Mouse (Mus musculus) G1E (cell line): ENCODE data around the gene Pip4k2b.

ENCODE experiments used
- CTCF ChIP-seq: IDR thresholded peaks from 2 replicates; pipeline ENCODE4 v1.5.1; 2012; ENCODE audit warnings: low read depth, low read length, inconsistent platforms, mixed read lengths
- GATA1 ChIP-seq: IDR thresholded peaks from 2 replicates; pipeline ENCODE4 v1.6.1; 2012; ENCODE audit warnings: borderline replicate concordance, low read length, inconsistent platforms, mixed read lengths
- POLR2AphosphoS5 ChIP-seq: IDR thresholded peaks from 2 replicates; pipeline ENCODE4 v1.6.1; 2012; ENCODE audit warnings: low read depth, low read length, inconsistent platforms; ENCODE audit not compliant: insufficient replicate concordance
- TAL1 ChIP-seq: conservative IDR thresholded peaks from 2 replicates; pipeline ENCODE4 v1.6.1; 2012; ENCODE audit warnings: low read depth, low read length, inconsistent platforms, mixed read lengths

GRCm38 (mm10) chr11:97728730-97729129 is 15.8 kb downstream of the Pip4k2b start:
- TF ChIP-seq POLR2AphosphoS5 (no peak), TAL1 (no peak), CTCF (no peak), GATA1 (no peak)
